Mouse (Mus musculus) embryonic facial prominence, embryonic 10.5 days (tissue): Measurements from ENCODE around the gene Orc3. TPM values are rescaled to one million over a fixed set of nuclear protein-coding genes. Genes with fewer than 3 reads are reported as not detected.

ENCODE experiments used
- DNase-seq: peaks from one replicate; pipeline ENCODE4 v3.0.0-alpha.2; 2017; ENCODE audit warnings: low spot score
- H3K27ac ChIP-seq: fragments of 300-500 bp; sonication (generic); replicated peaks from 2 replicates; pipeline ENCODE4 v1.5.1; 2016; ENCODE audit warnings: mild to moderate bottlenecking
- H3K27me3 ChIP-seq: fragments of 300-500 bp; sonication (generic); replicated peaks from 2 replicates; pipeline ENCODE4 v1.6.1; 2016; ENCODE audit warnings: low read depth, mild to moderate bottlenecking; ENCODE audit not compliant: poor library complexity, severe bottlenecking
- H3K36me3 ChIP-seq: fragments of 300-500 bp; sonication (generic); replicated peaks from 2 replicates; pipeline ENCODE4 v1.6.1; 2016; ENCODE audit warnings: mild to moderate bottlenecking, moderate library complexity
- H3K4me1 ChIP-seq: fragments of 300-500 bp; sonication (generic); 2 replicates; pipeline ENCODE4 v1.6.1; 2016
- H3K4me3 ChIP-seq: fragments of 300-500 bp; sonication (generic); 2 replicates; pipeline ENCODE4 v1.5.1; 2016; ENCODE audit warnings: mild to moderate bottlenecking, moderate library complexity
- H3K9me3 ChIP-seq: fragments of 300-500 bp; sonication (generic); 2 replicates; pipeline ENCODE4 v1.6.1; 2016; ENCODE audit warnings: mild to moderate bottlenecking
- WGBS: fragments of 180-500 bp; shearing (Covaris S2); methylation state at CpG from one replicate; pipeline ENCODE4 v1.1.7; 2016; 5-methylcytosine and 5-hydroxymethylcytosine counted together
- polyA plus RNA-seq: library from polyadenylated mRNA; unstranded; fragments of >200 nt; fragmentation: Nextera tagmentation; extraction: Ambion mirVana; gene quantifications from 2 replicates; pipeline ENCODE4 v1.2.1, GENCODE M21; 2016

Gene Orc3
- polyA plus RNA-seq, 1 experiment from 2014 or later: 96.6 TPM

DNA sequence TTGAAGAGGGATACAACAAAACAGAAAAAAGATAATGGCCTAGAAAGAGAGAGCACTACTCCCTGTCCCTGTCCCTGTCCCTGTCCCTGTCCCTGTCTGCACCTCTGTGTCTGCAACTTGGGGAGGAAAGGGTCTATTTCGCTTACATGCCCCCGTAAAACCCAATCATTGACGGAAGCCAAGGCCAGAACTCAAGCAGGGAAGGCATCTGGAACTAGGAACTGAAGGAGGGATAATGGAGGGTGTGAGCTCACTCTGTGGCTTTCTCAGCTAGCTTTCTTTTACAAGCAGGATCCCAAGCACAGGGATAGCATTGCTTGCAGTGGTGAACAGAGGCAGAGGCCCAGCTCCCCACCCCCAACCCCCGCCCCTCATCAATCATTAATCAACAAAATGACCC is 85.4 kb downstream of the Orc3 start:
- H3K27ac ChIP-seq: no peak overlapping the region
- no peaks in the 10 kb centered on the region for H3K36me3 ChIP-seq
- H3K4me1 ChIP-seq: no peaks in the 10 kb centered on the region
- DNase-seq: no peak
- H3K9me3 ChIP-seq: no peaks in the 10 kb centered on the region
- H3K4me3 ChIP-seq: no peak overlapping the region
- no peaks in the 10 kb centered on the region for H3K27me3 ChIP-seq
- WGBS: 72% methylated on average over 4 of the region's 4 CpGs

DNA sequence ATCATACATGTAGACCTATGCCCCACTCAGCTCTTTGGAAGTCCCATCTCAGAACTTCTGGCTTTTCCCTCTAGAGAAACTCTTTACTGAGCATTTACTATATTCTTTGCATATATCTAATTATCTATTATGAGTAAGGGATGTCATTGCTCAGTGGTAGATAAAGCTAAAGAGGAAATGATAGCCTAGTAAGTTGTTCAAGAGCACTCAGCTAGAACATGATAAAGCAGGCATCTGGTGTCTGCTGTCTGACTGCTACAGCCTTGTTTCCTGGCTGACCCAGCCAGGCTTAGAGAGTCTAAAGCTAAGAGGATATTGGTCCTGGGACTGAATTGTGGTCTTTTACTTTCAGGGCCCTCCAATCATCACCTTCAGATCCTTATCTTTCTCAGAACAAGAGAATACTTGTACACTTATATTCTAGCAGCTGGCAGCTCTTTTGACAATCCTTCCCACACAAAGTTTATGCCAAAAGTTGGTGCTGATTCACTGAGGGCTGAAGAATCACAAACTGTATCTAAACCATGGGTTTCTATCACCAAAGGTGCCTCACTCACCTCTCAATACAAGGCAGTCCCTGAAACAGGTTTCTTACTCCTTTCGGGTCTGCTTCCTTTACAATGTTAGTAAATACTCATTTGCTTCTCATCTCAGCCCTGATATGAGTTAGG is 86.2 kb downstream of the Orc3 start:
- Histone ChIP-seq H3K27me3 (no peaks in the 10 kb centered on the region), H3K36me3 (no peaks in the 10 kb centered on the region), H3K9me3 (no peaks in the 10 kb centered on the region), H3K4me3 (no peak overlapping the region), H3K27ac (no peak overlapping the region), H3K4me1 (no peaks in the 10 kb centered on the region)
- DNase-seq: no peak
- 92% methylated on average over 1 of the region's 1 CpGs for WGBS

DNA sequence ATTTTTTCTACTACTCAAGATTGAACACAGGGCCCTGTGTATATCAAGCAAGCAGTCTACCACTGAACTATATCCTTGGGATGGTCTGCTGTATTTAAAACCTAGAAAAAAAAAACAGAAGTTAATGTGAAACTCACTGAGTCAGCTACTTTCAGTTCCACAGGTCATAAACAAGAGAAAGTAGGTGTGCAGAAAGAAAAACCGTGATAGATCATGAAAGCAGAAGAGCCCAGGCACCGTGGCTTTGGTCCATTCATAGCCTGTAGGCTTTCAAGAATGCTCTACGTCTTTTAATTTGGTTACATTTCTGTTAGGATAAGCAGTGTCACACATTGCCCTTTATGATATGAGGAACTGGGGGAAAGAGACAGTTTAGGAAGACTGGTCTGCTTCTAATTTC is 88.0 kb downstream of the Orc3 start:
- H3K9me3 ChIP-seq: no peaks in the 10 kb centered on the region
- H3K36me3 ChIP-seq: no peaks in the 10 kb centered on the region
- WGBS: 86% methylated on average over 3 of the region's 3 CpGs
- H3K4me1 ChIP-seq: no peaks in the 10 kb centered on the region
- H3K27ac ChIP-seq: no peak overlapping the region
- DNase-seq: no peak
- H3K4me3 ChIP-seq: no peak overlapping the region
- no peaks in the 10 kb centered on the region for H3K27me3 ChIP-seq

DNA sequence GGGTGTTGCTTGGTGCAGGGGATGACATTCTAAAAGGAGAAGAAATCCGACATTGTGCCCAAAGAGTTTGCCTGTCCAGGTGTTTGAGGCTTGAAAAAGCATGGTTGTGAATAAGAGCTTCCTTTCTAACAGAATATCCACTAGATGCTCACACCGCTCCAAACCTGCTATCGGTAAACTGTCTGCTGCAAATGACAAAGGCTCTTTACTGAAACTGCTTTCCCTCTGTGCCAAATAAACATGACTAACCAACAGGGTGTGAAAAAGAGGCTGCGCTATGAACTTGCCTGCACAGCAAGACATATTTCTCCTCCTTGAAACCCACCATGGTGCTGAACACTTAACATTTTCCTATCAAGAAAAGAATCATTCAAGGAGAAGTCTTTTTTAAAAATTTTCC is 91.2 kb downstream of the Orc3 start:
- no peak for DNase-seq
- WGBS: 90% methylated on average over 4 of the region's 4 CpGs
- no peaks in the 10 kb centered on the region for H3K4me1 ChIP-seq

DNA sequence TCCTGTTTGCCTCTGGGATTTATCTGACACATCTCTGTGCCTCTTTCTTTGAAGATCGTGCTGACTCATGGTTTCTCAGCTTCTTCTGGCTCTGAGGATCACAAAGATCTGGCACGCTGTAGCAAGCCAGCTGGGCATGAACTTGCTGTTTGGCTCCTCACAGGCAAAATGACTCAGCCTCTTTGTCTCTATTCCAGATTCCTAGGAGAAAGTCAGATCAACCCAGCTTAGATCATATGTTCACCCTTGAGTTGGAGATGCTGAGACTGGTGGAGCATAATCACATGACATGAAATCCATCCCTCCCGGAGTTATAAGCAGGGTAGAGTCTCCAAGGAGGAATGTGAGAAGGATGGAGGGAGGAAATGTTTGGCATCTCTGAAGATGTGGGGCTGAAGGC is 91.9 kb downstream of the Orc3 start:
- 86% methylated on average over 3 of the region's 3 CpGs for WGBS
- H3K9me3 ChIP-seq: no peaks in the 10 kb centered on the region
- no peak overlapping the region for H3K4me3 ChIP-seq
- H3K27me3 ChIP-seq: no peaks in the 10 kb centered on the region
- H3K4me1 ChIP-seq: no peaks in the 10 kb centered on the region
- no peak for DNase-seq
- no peaks in the 10 kb centered on the region for H3K36me3 ChIP-seq
- H3K27ac ChIP-seq: no peak overlapping the region

More for the DNA sequence above, 91.2 kb downstream of the Orc3 start:
- no peaks in the 10 kb centered on the region for H3K27me3 ChIP-seq
- no peak overlapping the region for H3K27ac ChIP-seq
- no peak overlapping the region for H3K4me3 ChIP-seq
- H3K36me3 ChIP-seq: no peaks in the 10 kb centered on the region
- no peaks in the 10 kb centered on the region for H3K9me3 ChIP-seq

Other genes with a start within 250 kb of the Orc3 start
- gene Akirin2, start 64.0 kb downstream of the Orc3 start, polyA plus RNA-seq: 64.8 and 66.8 TPM in 2 replicates
- gene Rars2, start within 50 bp of the Orc3 start, polyA plus RNA-seq: 74.5 and 78.1 TPM in 2 replicates
- gene Slc35a1, start 72.5 kb upstream of the Orc3 start, polyA plus RNA-seq: 52.0 and 56.3 TPM in 2 replicates
- gene Cfap206, start 115.3 kb upstream of the Orc3 start, polyA plus RNA-seq: 0.42 and 0.67 TPM in 2 replicates
- not detected in 2 replicates for gene Gm136, start 141.3 kb upstream of the Orc3 start, polyA plus RNA-seq
- 34.8 and 34.9 TPM in 2 replicates for gene Smim8, start 163.5 kb upstream of the Orc3 start, polyA plus RNA-seq